Comparison of ENCODE assay signal across 15 mouse cellular contexts in genomic region chr10:84163752-84164151, GRCm38 (mm10).
"Had no signal": no experiment of that assay in that cellular context is flagged by ENCODE, and none has a peak within 500 bp of the region (broad histone marks: within the 10 kb centered on the region; RNA-seq: fewer than 3 reads in every experiment).

No protein-coding gene starts in this region.

- H3K36me3 ChIP-seq: limb, embryonic 10.5 days; liver, embryonic 15.5 days; midbrain, embryonic 13.5 days; stomach, embryonic 15.5 days had no signal

- H3K27ac ChIP-seq: left cerebral cortex, adult 2 months; limb, embryonic 10.5 days; liver, embryonic 15.5 days; midbrain, embryonic 13.5 days; stomach, embryonic 15.5 days had no signal

- H3K4me1 ChIP-seq: liver, embryonic 15.5 days; midbrain, embryonic 13.5 days; stomach, embryonic 15.5 days had no signal

- H3K9me3 ChIP-seq: limb, embryonic 10.5 days; liver, embryonic 15.5 days; midbrain, embryonic 13.5 days; stomach, embryonic 15.5 days had no signal

- H3K27me3 ChIP-seq: liver, embryonic 15.5 days; midbrain, embryonic 13.5 days; stomach, embryonic 15.5 days had no signal

- H3K4me3 ChIP-seq: left cerebral cortex, adult 2 months; limb, embryonic 10.5 days; liver, embryonic 15.5 days; midbrain, embryonic 13.5 days; stomach, embryonic 15.5 days had no signal

- ATAC-seq: intestine, embryonic 16.5 days; midbrain, embryonic 13.5 days had no signal

- DNase-seq: kidney, adult 8-10 months; kidney, postnatal 25 days; lung, embryonic 14.5 days; lung, postnatal 10 days; right cerebral cortex, postnatal 14 days; spleen, adult 18-20 months; thymus, adult 2 months; thymus, postnatal 25 days had no signal

- H3K9ac ChIP-seq: liver, embryonic 15.5 days; lung, embryonic 14.5 days; midbrain, embryonic 13.5 days; stomach, embryonic 15.5 days had no signal

- H3K4me2 ChIP-seq: liver, embryonic 11.5 days; liver, embryonic 15.5 days; lung, embryonic 14.5 days; midbrain, embryonic 13.5 days; stomach, embryonic 15.5 days had no signal
